Comparison of ENCODE assay signal across 10 mouse cellular contexts in the genomic region with DNA sequence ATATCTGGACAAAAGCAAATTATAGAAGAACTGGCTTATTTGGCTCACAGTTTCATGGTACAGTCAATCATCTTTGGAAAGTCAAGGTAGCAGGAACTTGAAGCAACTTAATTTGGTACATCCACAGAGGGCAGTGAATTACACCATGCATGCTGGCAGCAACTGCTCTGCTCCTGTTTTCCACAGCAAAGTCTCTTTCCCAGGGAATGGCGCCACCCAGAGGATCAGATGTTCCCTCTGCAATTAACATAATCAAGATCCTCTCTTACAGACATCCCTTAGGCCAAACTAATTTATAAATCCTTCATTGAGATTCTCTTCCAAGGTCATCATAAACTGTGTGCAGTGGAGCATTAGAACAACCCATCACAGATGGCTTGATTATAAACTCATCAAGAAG. TPM values are rescaled to one million over a fixed set of nuclear protein-coding genes. Genes with fewer than 3 reads are reported as not detected.
DNase-seq lines count a peak whose midpoint lies in the region; ATAC-seq and TF ChIP-seq lines count a peak whose summit lies in the region.
"Had no signal": no experiment of that assay in that cellular context is flagged by ENCODE, and none has a peak within 500 bp of the region (broad histone marks: within the 10 kb centered on the region; RNA-seq: fewer than 3 reads in every experiment).

No protein-coding gene starts in this region.

- TF ChIP-seq CTCF in thymus, adult 2 months (IDR thresholded peaks at IDR 0.05; ENCODE audit: borderline replicate concordance, control insufficient read depth, extremely low read depth, insufficient read depth, low read length, poor library complexity), result no peak

- H3K27me3 ChIP-seq in thymus, adult 2 months (ENCODE audit: control insufficient read depth, insufficient read depth, low read length), result no peaks in the 10 kb centered on the region
- no peaks in the 10 kb centered on the region for H3K27me3 ChIP-seq in hindbrain, embryonic 13.5 days
- H3K27me3 ChIP-seq: limb, embryonic 12.5 days; neural tube, embryonic 13.5 days had no signal

- peak; percentile 22 for DNase-seq in gastrocnemius, postnatal 10 days
- no peak for DNase-seq in gastrocnemius, postnatal 25 days
- DNase-seq in urinary bladder, postnatal 36 days (ENCODE audit: low spot score in 2 of 2), result peak; percentile 8 to 35
- DNase-seq in urinary bladder, postnatal 25 days (ENCODE audit: low spot score), result no peak
- peak; percentile 14 for DNase-seq in large intestine, adult 2 months (ENCODE audit: low read depth, low spot score)
- no peak for DNase-seq in thymus, adult 2 months
- DNase-seq in thymus, adult 18-20 months, result no peak

- H3K9ac ChIP-seq in hindbrain, embryonic 13.5 days, result no peak overlapping the region
- H3K9ac ChIP-seq: limb, embryonic 12.5 days; neural tube, embryonic 13.5 days had no signal

- no peak overlapping the region for H3K4me3 ChIP-seq in thymus, adult 2 months (ENCODE audit: control insufficient read depth, insufficient read depth, low read length)
- H3K4me3 ChIP-seq in hindbrain, embryonic 13.5 days, result no peak overlapping the region
- H3K4me3 ChIP-seq: limb, embryonic 12.5 days; neural tube, embryonic 13.5 days had no signal

- no peak overlapping the region for H3K27ac ChIP-seq in thymus, adult 2 months (ENCODE audit: control insufficient read depth, insufficient read depth, low read length)
- H3K27ac ChIP-seq in hindbrain, embryonic 13.5 days, result no peak overlapping the region
- H3K27ac ChIP-seq: limb, embryonic 12.5 days; neural tube, embryonic 13.5 days had no signal

- no peak for TF ChIP-seq POLR2A in thymus, adult 2 months (IDR thresholded peaks at IDR 0.05; ENCODE audit: control insufficient read depth, extremely low read depth, insufficient read depth, low read length, poor library complexity)

- no peak overlapping the region for H3K4me2 ChIP-seq in hindbrain, embryonic 13.5 days
- H3K4me2 ChIP-seq: limb, embryonic 12.5 days; neural tube, embryonic 13.5 days had no signal

- no peaks in the 10 kb centered on the region for H3K36me3 ChIP-seq in thymus, adult 2 months (ENCODE audit: control insufficient read depth, insufficient read depth, low read length)
- no peaks in the 10 kb centered on the region for H3K36me3 ChIP-seq in hindbrain, embryonic 13.5 days
- H3K36me3 ChIP-seq: limb, embryonic 12.5 days; neural tube, embryonic 13.5 days had no signal

- ATAC-seq in hindbrain, embryonic 13.5 days (ENCODE audit: low FRiP score), result no peak

- 25% methylated on average over 1 of the region's 1 CpGs for WGBS in large intestine, adult 2 months
- 52% methylated on average over 1 of the region's 1 CpGs for WGBS in thymus, adult 2 months
- WGBS in hindbrain, embryonic 13.5 days, result 25% methylated on average over 1 of the region's 1 CpGs

- no peaks in the 10 kb centered on the region for H3K9me3 ChIP-seq in hindbrain, embryonic 13.5 days
- H3K9me3 ChIP-seq: limb, embryonic 12.5 days; neural tube, embryonic 13.5 days had no signal

- no peaks in the 10 kb centered on the region for H3K4me1 ChIP-seq in thymus, adult 2 months (replicated peaks; ENCODE audit: control insufficient read depth, insufficient read depth, low read length)
- H3K4me1 ChIP-seq in hindbrain, embryonic 13.5 days (replicated peaks), result no peaks in the 10 kb centered on the region
- H3K4me1 ChIP-seq: limb, embryonic 12.5 days; neural tube, embryonic 13.5 days had no signal

RNA-seq across cellular contexts. Expression of gene Cyp2j5, which starts 16.3 kb away (rescaled TPM):
- total RNA-seq in gastrocnemius, postnatal 10 days (2021), result under 1 TPM in 1 of 2 experiments, not detected in 1; 0.14 TPM
- total RNA-seq in gastrocnemius, postnatal 25 days (2021), result not detected
- not detected in 2 replicates for polyA plus RNA-seq in large intestine, adult 2 months (2012; rRNA removed)
- 0.07 and 0.23 TPM in 2 replicates for polyA plus RNA-seq in thymus, adult 2 months (2012; rRNA removed)
- polyA plus RNA-seq in hindbrain, embryonic 13.5 days (2015; fragmentation: Nextera tagmentation; extraction: Ambion mirVana), result not detected in 2 replicates
- polyA plus RNA-seq: limb, embryonic 12.5 days; neural tube, embryonic 13.5 days had no signal

Comparison
In these comparisons a context has a peak if more than half of its experiments do, and no peak if none do; other contexts are left out.
1. DNase-seq: peak in gastrocnemius, postnatal 10 days (single experiment), urinary bladder, postnatal 36 days (2 of 2) and large intestine, adult 2 months (single experiment); none in gastrocnemius, postnatal 25 days (single experiment), urinary bladder, postnatal 25 days (single experiment), thymus, adult 2 months (single experiment) and thymus, adult 18-20 months (0 of 2).